Mouse (Mus musculus): ENCODE measurements around the gene Fam214b. TPM values are rescaled to one million over a fixed set of nuclear protein-coding genes. Genes with fewer than 3 reads are reported as not detected.

The Fam214b gene
- polyA plus RNA-seq, 2 experiments: 16.9 to 22.2 TPM

DNA sequence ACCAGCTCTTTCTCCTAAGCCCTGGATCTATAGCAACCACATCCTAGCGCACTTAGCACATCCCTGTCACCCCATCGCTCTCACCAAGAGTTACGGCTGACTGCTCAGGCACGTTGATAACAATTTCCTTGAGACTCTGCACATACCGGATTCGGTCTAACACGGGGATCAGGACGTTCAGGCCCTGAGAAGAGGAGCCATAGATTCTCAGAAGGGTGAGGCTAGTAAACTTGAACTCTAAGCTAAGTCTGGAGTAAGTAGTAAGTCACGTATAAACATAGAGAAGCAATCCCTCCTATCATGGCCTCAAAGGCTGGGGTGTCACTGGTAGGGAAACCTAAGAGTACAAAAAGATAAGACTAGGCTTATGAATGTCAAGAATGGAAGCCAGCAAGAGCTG lies 15.7 kb downstream of the Fam214b start:
- DNase-seq (ENCODE audit: low read depth in 3 of 3, low spot score in 3 of 3) (no peak), ATAC-seq (ENCODE audit: insufficient read depth) (peak; percentile 3; the same call in 1 of the 2 replicates)
- TF ChIP-seq CTCF (IDR thresholded peaks at IDR 0.05; ENCODE audit: low read depth) (no peak), EP300 (IDR thresholded peaks at IDR 0.05; ENCODE audit: low read depth) (no peak)
- peaks cover 7 to 17% of the 10 kb centered on the region in 2 experiments for H3K4me1 ChIP-seq (replicated peaks; ENCODE audit: control insufficient read depth in 2 of 2, insufficient read depth in 2 of 2, low read length in 1 of 2)
- peak overlapping the region; percentile 65 for H3K27ac ChIP-seq
- no peaks in the 10 kb centered on the region for H3K27me3 ChIP-seq (ENCODE audit: control insufficient read depth, insufficient read depth, low read length)
- 45% methylated on average over 9 of the region's 9 CpGs for WGBS (ENCODE audit: insufficient replicate concordance)
- peaks cover 34% of the 10 kb centered on the region for H3K36me3 ChIP-seq (replicated peaks; ENCODE audit: control insufficient read depth, insufficient read depth, low read depth)
- H3K4me2 ChIP-seq (ENCODE audit: low read depth): peak overlapping the region; percentile 86
- H3K9me3 ChIP-seq (ENCODE audit: control insufficient read depth, low read length): no peaks in the 10 kb centered on the region
- peak overlapping the region; percentile 77 to 90 for H3K4me3 ChIP-seq (ENCODE audit: insufficient read depth in 1 of 2, low read depth in 2 of 2, low read length in 2 of 2)
- H3K9ac ChIP-seq (replicated peaks): peak overlapping the region; percentile 91

DNA sequence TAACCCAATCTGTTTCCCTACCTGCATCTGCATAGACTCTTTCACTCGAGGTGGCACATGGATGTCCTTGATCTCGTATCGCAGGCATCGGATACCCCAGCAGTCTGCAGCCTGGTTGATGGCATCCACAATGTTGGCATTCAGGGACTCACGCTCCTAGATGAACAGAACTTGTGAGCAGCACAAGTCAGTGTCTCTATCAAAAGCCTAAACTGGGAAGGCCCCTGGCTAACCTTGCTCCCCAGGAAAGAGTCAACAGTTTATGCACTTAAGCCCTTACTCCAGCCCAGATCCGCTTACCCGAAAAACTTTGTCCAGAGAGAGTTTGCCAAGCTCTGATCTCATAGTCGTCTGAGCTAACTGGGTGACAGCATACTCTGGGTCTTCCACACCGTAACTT lies 16.3 kb downstream of the Fam214b start:
- Histone ChIP-seq H3K4me1 (replicated peaks; ENCODE audit: control insufficient read depth in 2 of 2, insufficient read depth in 2 of 2, low read length in 1 of 2) (peaks cover 8 to 21% of the 10 kb centered on the region in 2 experiments), H3K9me3 (ENCODE audit: control insufficient read depth, low read length) (no peaks in the 10 kb centered on the region), H3K27me3 (ENCODE audit: control insufficient read depth, insufficient read depth, low read length) (no peaks in the 10 kb centered on the region), H3K9ac (replicated peaks) (no peak overlapping the region), H3K4me3 (ENCODE audit: insufficient read depth in 1 of 2, low read depth in 2 of 2, low read length in 2 of 2) (peak overlapping the region in 1 of 2 experiments; percentile 77; a peak in 2 of 4 replicates), H3K36me3 (replicated peaks; ENCODE audit: control insufficient read depth, insufficient read depth, low read depth) (peaks cover 31% of the 10 kb centered on the region), H3K27ac (no peak overlapping the region; the same call in 1 of the 2 replicates), H3K4me2 (ENCODE audit: low read depth) (peak overlapping the region; percentile 86)
- DNase-seq (ENCODE audit: low read depth in 3 of 3, low spot score in 3 of 3): no peak
- 86% methylated on average over 9 of the region's 9 CpGs for WGBS (ENCODE audit: insufficient replicate concordance)
- TF ChIP-seq EP300 (IDR thresholded peaks at IDR 0.05; ENCODE audit: low read depth) (no peak), CTCF (IDR thresholded peaks at IDR 0.05; ENCODE audit: low read depth) (no peak)
- ATAC-seq (ENCODE audit: insufficient read depth): no peak

DNA sequence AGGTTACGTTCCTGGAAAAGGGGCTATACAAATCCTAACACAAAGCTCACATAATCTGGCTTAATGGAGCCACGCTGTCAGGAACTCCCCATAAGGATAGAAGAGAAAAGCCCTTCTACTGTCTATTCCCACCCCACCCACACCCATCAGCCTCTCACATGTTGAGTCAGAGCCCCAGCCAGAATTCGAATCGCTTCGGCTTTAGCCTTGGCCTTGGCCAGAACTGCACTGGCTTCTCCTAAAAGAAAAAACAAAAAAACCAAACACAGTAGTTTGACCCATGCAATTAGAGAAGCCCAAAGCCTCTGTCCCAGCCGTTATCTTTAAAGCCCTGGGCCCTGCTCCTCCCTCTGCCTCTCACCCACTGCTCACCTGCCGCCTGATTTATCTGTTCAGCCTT lies 16.9 kb downstream of the Fam214b start:
- no peak overlapping the region for H3K9ac ChIP-seq (replicated peaks)
- ATAC-seq (ENCODE audit: insufficient read depth) (no peak), DNase-seq (ENCODE audit: low read depth in 3 of 3, low spot score in 3 of 3) (no peak)
- TF ChIP-seq EP300 (IDR thresholded peaks at IDR 0.05; ENCODE audit: low read depth): no peak
- TF ChIP-seq CTCF (IDR thresholded peaks at IDR 0.05; ENCODE audit: low read depth): no peak
- 80% methylated on average over 7 of the region's 7 CpGs for WGBS (ENCODE audit: insufficient replicate concordance)
- no peaks in the 10 kb centered on the region for H3K27me3 ChIP-seq (ENCODE audit: control insufficient read depth, insufficient read depth, low read length)
- peaks cover 25% of the 10 kb centered on the region for H3K36me3 ChIP-seq (replicated peaks; ENCODE audit: control insufficient read depth, insufficient read depth, low read depth)
- no peak overlapping the region for H3K4me2 ChIP-seq (ENCODE audit: low read depth)
- H3K4me1 ChIP-seq (replicated peaks; ENCODE audit: control insufficient read depth in 2 of 2, insufficient read depth in 2 of 2, low read length in 1 of 2): peaks cover 13 to 22% of the 10 kb centered on the region in 2 experiments
- H3K9me3 ChIP-seq (ENCODE audit: control insufficient read depth, low read length): no peaks in the 10 kb centered on the region
- H3K27ac ChIP-seq: no peak overlapping the region
- no peak overlapping the region for H3K4me3 ChIP-seq (ENCODE audit: insufficient read depth in 1 of 2, low read depth in 2 of 2, low read length in 2 of 2)

DNA sequence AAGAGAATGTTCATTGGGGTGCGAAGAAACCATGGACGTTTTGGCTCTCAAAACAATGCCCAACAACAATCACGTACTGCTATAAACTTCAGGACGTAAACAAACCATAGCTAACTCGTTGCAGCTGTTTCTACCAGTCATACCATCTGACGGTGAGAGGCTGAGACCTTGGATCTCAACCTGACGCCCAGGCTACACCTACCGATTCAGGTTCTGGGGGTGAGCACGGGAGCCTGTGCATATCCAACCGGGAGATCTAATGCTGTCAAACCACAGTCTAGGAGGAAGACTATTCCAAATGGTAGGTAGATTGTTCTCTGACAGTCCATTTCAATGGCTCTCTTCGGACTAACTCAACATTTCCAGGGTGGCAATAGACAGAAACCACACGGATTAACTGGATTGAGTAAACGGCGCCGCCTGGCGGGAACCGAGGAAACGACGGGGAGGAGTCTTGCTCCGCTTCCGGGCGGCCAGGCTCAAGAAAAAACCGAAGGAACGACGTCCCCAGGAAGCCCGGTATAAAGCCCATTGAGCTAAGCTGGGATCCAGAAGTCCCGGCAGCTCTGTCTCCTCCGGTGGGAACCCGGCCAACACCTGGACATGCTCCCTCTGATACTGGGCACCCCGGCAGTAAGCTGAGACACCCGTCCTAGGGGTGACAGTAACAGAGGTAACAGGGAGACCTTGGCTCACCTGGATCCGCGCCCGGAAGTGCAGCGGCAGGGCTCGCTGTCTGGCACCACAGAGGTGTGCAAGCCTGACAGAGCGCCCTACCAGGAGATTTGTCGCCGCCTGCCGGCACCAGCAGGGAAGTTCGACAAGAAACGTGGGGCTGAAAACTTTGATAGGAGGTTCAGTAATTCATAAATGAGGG lies 20.7 kb downstream of the Fam214b start, which contains the start of gene Pigo:
Pigo (minus strand) TSS at position 736 of the 877 bp plus-strand sequence.
- H3K4me1 ChIP-seq (replicated peaks; ENCODE audit: control insufficient read depth in 2 of 2, insufficient read depth in 2 of 2, low read length in 1 of 2): peaks cover 8 to 17% of the 10 kb centered on the region in 2 experiments
- no peaks in the 10 kb centered on the region for H3K9me3 ChIP-seq (ENCODE audit: control insufficient read depth, low read length)
- H3K36me3 ChIP-seq (replicated peaks; ENCODE audit: control insufficient read depth, insufficient read depth, low read depth): peaks cover 33% of the 10 kb centered on the region
- H3K27me3 ChIP-seq (ENCODE audit: control insufficient read depth, insufficient read depth, low read length): no peaks in the 10 kb centered on the region
- peak within 1 kb of the TSS; percentile 83 for H3K9ac ChIP-seq (replicated peaks)
- DNase-seq (ENCODE audit: low read depth in 3 of 3, low spot score in 3 of 3): peak; percentile 84 to 90 (median 86)
- WGBS (ENCODE audit: insufficient replicate concordance): 5% methylated on average over 42 of the region's 42 CpGs
- peak within 1 kb of the TSS; percentile 78 for H3K27ac ChIP-seq
- peak within 1 kb of the TSS; percentile 92 for H3K4me2 ChIP-seq (ENCODE audit: low read depth)
- ATAC-seq (ENCODE audit: insufficient read depth): peak; percentile 92
- H3K4me3 ChIP-seq (ENCODE audit: insufficient read depth in 1 of 2, low read depth in 2 of 2, low read length in 2 of 2): peak within 1 kb of the TSS; percentile 70 to 78
- TF ChIP-seq EP300 (IDR thresholded peaks at IDR 0.05; ENCODE audit: low read depth): peak; percentile 54; the same call in 1 of the 2 replicates
- peak; percentile 93 for TF ChIP-seq CTCF (IDR thresholded peaks at IDR 0.05; ENCODE audit: low read depth)

DNA sequence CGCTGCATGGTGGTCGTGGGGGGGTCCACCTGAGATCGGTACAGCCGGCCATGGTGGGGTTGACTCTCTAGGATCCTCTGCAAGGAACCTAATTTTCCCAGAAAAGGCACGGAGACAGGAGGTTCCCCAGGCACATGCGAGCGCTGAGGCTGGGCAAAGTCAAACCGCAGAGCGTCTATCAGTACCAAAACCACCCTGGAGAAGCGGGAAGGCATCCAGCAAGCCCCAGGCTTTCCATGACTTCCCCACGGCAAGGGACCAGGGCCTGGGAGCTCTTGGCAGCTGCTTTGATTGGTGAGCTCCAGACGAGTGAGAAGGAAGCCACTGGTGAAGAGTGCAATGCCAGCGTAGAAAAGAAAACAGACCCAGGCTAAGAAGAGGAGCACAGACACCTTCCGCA lies 21.3 kb downstream of the Fam214b start:
- 77% methylated on average over 14 of the region's 14 CpGs for WGBS (ENCODE audit: insufficient replicate concordance)
- Histone ChIP-seq H3K9me3 (ENCODE audit: control insufficient read depth, low read length) (no peaks in the 10 kb centered on the region), H3K9ac (replicated peaks) (peak overlapping the region; percentile 83), H3K4me3 (ENCODE audit: insufficient read depth in 1 of 2, low read depth in 2 of 2, low read length in 2 of 2) (peak overlapping the region; percentile 70 to 78), H3K36me3 (replicated peaks; ENCODE audit: control insufficient read depth, insufficient read depth, low read depth) (peaks cover 33% of the 10 kb centered on the region), H3K4me1 (replicated peaks; ENCODE audit: control insufficient read depth in 2 of 2, insufficient read depth in 2 of 2, low read length in 1 of 2) (peaks cover 6 to 14% of the 10 kb centered on the region in 2 experiments), H3K4me2 (ENCODE audit: low read depth) (peak overlapping the region; percentile 92), H3K27me3 (ENCODE audit: control insufficient read depth, insufficient read depth, low read length) (no peaks in the 10 kb centered on the region), H3K27ac (no peak overlapping the region; the same call in 1 of the 2 replicates)
- no peak for ATAC-seq (ENCODE audit: insufficient read depth)
- no peak for DNase-seq (ENCODE audit: low read depth in 3 of 3, low spot score in 3 of 3)
- TF ChIP-seq EP300 (IDR thresholded peaks at IDR 0.05; ENCODE audit: low read depth) (no peak), CTCF (IDR thresholded peaks at IDR 0.05; ENCODE audit: low read depth) (no peak)
